Mouse (Mus musculus) left cerebral cortex, adult 11 months (tissue): ENCODE results near the gene Plekhg1.

Source experiments
- DNase-seq: peaks from one replicate; pipeline ENCODE4 v3.0.0; 2022; ENCODE audit warnings: low spot score

Gene Plekhg1

DNA sequence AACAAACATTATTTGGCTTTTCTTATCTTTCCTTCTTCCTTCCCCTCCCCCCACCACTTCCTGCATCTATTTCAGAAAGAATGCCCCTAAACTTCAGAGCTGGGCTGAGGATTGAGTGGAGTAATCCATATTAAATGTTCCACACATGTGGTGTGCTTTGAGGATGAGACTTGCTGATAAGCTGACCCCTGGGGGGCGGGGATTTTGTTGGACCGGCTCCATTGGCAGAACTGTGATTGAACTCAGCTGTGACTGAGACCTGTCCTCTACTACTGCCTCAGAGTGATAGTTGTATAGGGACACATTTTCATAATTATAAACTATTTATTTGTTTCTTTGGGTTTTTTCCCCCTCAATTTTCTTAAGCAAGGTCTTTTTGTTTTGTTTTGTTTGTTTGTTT is 2.9 kb downstream of the Plekhg1 start:
- no peak for DNase-seq

DNA sequence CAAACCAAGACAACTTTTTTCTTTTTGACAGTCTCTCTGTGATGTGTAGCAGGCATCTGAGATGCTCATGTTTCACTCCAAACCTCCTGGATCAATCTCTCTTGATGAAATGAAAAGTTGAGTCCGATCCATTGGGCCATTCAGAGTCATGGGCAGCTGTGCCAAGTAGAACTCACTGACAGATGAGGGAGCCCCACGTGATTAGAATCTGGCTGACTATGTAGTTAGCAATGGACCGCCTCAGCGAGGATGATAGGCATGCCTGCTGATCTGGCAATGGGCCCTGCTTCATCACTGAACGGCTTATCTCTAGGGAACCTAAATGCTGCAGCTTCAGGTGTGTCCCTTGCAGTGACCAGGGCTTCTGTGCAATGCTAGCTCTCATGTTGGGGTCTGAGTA is 3.7 kb downstream of the Plekhg1 start:
- no peak for DNase-seq

DNA sequence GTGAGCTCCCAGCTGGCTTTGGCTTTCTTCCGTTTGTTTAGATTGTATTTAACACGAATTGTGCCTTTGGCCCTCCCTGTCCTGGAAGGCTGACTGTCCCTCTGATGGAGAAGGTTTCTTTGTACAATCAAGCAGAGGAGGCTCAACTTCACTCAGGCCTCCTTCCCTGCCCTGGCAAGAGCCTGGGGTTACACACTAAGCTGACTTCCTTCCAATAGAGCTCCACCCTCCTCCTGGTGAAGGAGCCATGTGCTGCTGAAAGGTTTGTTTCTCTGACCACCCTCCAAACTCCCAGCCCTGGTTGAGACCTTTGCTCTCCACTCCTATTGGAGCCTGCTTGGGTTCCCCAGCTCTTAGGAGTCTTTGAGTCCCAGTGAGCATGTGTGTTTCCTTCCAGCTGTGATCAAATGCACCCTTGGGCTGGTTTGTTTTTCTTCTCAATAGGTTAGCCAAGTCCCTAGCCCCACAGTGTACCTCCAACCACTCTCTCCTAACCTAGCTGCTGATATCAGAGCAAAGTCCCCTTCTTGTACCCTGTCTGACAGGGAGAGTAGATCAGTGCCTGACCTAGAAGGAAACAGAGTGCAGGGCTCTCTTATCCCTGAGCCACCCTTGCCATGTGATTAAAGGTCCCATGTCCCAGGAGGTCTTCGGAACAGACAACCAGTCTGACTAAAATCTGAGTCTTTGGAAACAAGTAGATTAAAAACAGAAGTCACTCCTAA is 6.8 kb downstream of the Plekhg1 start:
- DNase-seq = no peak

DNA sequence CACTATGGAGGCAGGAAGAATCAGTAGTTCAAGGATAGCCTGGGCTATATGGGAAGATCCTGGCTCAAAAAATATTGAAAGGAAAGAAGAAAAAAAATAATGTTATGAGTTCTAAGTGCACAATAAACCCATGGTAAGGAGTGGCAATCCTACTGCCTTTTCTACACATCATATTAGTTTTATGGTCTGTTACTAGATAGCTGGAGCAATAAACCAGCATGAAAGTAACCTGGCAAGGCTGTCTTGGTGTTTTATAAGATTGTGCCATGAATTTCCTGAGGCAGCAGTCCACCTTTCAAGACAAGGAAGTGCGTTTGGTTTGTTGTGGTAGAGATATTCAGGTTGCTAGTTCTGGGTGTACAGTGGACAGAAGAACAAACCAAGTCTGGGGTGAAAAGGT is 9.4 kb downstream of the Plekhg1 start:
- no peak for DNase-seq

DNA sequence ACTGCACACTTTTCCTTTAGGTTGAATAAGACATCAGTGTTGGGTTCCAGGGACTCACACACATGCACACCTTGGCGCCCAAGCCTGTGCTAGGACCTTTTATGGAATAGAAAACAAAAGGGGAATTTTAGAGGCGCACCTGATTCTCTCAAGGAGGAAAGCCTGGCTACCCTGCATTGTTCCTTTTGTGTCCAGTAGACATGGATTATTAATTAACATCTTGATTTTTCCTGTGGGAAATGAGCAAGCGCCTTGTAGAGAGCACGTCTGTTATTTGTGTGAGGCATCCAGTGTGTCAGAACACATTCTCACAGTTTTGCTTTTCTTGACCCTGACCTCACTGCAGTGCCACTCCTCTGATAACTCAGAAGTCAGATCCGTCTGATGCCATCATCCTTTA is 21.8 kb downstream of the Plekhg1 start:
- no peak for DNase-seq

DNA sequence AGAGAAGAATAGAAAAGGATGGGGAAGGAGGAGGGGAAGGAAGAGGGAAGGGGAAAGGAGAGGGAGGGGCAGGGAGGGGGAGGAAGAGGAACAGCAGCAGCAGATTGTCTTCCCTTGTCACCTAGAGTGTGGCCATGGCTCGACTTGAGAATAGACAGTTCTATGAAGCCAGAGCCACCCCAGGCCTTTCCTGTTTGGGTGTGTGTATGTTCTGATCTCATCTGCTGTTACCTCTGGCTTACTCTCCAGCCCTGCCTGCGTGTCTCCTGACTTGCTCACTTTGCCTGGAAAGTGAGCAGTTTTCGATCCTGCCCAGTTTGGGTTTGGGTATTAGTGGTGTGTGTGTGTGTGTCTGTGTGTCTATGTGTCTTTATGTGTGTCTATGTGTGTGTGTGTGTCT is 23.0 kb downstream of the Plekhg1 start:
- no peak for DNase-seq

DNA sequence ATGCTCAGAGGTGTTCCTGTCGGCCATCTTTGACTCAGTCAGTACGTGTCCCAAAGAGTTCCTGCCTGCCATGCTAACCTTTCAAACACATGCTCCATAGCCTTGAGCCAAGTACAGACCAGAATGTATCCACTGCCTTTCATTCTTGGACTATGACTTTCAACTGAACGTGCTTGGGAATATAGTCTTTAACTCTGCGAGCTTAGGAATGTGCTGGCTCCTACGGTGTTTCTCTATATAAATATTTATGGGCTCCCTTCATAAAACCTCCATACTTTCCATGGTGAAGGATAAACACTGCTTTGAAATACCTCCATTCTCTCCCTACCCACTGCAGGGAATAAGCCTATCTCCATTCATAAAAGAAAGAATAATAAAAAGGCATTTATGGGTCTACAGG is 29.0 kb downstream of the Plekhg1 start:
- DNase-seq = no peak

DNA sequence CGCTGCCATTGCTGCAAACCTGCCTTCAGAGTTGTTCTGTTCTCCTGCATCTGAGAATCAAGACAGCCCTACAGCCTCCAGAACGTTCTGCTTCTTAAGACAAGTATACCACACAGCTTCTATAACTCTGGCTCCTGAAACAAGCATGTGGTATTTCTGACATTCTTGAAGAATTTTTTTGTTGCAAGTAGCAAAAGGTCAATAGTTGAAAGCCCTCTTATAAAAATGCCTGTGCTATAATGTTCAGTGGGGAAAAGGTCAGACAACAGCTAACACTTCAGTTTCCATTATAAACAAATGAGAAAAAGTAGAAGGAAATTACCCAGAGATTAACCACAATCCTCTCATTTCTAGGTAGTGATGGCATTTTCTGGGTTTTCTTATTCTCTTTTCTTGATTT is 34.2 kb downstream of the Plekhg1 start:
- no peak for DNase-seq

DNA sequence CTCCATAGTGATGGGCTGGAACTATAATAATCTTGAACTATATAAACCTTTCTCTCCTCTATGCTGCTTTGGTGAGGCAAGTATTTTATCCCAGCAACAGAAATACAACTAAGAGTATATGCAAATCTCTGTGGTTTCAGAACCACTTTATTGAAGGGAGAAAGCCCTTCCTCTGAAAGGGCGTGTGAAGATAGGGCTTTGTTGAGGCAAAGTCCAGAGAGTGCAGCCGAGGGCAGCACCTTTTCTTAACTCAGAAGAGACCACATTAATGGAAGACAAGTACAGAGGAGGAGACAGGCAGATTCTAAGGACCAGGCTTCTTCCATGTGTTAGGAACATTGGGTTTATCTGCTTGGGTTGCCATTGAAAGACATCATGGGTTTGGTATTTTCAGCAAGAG is 36.6 kb downstream of the Plekhg1 start:
- DNase-seq = no peak

DNA sequence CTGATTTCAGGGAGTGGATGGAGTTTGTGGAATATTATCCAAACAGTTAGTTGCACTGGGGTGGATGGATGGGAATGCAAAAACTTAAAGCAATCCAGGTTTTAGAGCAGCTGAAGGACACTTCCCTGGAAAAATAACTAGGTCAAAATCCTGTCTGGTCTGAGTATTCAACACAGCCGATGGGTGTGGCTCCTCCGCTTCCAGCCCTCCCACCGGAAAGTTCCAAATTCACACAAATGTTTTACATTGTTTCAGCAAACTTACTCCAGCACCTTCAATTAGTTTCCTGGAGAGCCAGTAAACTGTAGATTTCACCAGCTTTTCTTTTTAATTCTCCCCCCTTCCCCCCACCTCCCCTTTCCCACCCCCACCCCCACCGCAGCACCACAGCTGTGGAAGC is 45.2 kb downstream of the Plekhg1 start:
- DNase-seq = no peak

DNA sequence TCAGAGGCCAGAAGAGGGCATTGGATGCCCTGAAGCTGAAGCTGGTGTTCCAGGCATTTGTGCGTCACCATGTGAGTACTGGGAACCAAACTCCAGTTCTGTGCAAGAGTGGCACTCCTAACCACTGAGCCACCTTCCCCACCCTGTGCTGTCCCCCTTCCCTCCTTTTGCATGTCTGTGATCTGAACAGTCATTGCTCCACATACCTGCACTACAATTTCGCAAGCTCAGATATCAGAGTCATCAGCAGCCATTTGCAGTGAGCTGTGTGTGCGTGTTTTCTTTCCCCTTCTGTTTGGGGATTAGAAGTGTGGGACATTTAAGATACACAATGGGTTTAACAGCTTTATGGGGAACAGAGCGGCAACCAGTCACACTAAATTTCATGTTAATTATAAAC is 46.4 kb downstream of the Plekhg1 start:
- no peak for DNase-seq

DNA sequence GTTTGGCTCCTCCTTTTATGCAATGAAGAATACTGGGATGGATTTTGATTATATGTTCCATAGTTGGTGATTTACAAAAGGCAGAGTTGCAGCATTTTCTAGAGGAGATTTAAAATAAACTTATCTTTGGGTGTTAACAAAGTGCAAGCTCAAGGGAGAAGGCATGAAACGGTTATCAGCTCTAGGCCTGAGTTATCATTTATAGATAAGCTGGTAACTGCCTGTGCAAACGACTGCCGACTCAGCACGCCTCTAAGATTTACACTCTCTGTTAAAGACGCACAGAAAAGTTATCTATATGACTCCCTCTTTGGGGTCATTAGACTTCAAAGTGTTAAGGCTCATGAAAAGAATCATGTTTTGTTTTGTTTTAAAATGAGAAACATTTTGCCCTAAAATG is 46.8 kb downstream of the Plekhg1 start:
- no peak for DNase-seq

DNA sequence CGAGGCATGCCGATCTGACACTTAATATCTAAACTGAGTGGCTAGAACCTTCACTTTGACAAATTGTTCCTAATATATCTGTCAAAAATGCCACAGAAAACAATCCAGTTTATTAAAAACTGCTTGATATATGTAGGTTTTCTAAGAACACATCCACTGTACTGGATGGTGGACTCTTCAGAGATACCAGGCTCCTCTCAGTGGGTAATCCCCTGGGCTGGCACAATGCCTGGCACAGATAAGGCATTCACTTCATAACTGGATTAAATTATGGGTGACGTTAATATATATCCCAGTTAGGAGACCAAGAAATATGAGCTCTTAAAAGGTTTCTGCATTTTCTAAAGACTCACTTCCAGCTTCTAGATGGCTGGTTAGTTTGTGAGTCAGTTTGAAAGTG is 53.7 kb downstream of the Plekhg1 start:
- no peak for DNase-seq

DNA sequence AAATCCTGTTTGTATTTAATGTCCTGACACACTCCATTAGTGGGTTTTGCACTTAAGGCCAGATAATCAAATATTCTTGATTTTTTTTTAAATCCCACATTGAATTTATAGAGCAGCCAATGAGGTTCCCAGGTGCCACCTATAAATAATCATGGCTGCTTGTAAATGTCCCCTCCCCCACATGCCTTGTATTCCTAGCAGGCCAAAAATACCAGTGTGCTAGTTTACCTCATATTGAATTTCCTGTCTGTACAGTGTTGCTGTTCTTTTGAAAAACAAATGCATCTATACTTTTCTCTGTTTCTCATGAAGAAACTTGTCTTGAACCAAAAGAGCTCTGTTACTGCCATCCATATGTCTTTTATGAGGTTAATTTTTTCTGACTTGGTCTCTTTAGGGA is 59.3 kb downstream of the Plekhg1 start:
- no peak for DNase-seq

DNA sequence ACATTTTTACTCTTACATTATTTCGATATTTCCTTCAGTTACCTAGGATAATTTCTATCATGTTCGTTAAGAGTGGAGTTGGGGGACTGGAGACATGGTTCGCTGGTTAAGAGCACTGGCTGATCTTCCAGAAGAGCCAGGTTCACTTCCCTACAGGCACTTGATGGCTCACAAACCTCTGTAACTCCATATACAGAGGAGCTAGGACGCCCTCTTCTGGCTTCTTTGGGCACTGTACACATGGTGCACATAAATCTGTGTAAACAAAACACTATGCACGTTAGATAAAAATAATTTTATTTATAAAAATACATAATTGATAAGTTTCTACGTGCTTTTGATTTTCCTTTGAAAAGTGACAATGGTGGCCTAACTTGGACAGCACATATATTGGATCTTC is 61.1 kb downstream of the Plekhg1 start:
- no peak for DNase-seq

DNA sequence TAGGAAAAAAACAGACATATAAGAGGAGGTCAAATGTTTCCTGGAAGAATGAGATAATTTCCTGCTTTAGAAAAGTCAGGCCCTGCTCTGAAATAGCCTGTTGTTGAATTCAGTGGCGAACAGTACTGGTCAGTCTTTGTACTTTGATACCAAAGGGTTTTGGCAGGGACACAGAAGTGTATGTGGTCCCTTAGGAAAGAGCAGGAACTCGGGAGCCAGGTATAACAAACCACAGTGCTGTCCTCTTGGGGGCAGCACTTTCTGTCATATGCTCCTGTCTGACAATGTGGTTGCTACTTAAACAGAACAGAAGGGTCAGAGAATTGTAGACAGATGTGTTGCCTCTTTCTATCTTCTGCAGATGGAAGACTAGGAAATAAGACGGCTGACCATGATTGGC is 65.2 kb downstream of the Plekhg1 start:
- DNase-seq = no peak

DNA sequence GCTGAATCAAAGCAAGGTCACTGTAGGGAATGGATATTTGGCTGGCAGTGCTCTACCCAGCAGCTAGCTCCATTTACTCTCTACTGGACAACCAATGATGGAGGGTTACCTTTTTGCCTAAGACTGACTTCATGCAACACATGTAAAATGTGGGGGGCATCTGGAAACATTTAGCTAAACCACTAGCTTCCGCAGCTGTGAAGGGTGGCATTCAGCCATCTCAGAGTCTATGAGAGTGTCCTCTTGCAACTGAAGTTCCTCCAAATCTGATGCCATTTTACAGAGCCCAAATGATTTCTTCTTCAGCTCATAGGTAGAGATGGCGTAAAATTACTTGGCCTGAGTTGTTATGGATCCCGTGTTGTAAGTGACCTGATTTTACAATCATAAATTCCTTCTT is 67.8 kb downstream of the Plekhg1 start:
- no peak for DNase-seq

DNA sequence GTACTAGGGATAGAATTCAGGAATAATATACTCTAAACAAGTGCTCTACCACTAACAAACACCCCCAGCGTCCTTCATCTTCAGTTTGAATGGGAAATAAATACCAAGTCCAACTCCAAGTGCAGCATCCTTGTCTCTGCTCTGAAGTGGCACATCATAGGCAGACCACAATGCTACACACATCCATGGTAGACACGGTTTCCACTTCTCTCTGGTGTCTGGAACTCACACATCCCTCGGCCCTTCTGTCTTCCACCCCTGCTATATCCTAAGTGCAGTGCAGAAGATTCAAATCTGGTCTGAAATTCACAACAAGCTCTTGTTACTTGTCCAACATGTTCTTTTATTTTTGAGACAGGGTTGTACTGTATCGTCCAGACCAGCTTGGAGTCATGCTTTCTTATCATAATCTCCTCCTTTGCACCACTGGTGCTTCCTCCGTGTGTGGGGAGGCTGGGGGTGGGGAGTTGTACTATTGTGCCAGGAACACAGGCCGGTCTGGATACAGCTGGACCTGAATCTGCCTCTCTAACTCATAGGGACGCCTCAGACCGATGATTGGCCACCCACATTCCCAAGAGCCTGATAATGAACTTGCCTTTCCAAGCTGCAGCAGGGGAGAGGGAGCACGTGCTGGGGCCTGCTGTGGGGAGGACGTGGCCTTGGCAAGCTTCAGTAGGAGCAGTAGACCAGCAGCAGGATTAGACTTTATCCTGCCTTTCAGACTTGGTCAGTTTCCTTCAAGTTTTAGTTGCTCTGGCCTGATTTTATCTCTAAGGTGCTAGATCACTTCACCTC is 70.5 kb downstream of the Plekhg1 start:
- no peak for DNase-seq

DNA sequence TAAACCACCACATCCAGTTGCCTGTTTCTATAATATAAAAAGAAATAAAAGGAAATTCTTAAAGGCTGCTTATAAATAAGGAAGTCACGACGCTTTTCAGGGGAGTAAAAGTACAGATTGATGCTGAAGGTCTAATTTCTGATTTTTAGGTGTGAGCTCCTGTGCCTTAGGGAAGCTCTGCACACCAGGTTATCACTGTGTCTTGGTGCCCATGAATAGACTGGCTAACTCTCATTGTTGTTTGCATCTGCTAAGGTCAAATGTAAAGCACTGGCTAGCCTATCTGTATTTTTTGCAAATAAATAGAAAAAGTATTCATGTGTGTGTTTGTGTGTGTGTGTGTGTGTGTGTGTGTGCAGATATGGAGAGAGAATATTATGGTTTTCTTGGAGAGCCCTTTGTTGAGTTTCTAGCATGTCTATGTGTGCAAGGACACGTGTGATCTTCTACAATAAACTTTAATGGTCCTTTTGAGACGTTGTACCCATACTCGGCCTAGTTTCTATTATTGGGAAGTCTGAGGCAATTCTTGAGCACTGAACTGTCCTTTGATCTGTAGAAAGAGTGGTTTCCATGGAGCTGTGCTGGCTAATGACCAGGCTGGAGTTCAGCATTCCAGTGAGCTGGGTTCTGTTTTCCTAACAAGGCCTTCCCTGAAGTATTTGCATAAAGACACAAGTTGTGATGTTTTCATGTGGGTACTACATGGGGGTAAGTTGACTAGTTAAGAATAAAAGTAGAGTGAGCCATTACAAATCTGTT is 79.0 kb downstream of the Plekhg1 start:
- DNase-seq = peak; percentile 51

DNA sequence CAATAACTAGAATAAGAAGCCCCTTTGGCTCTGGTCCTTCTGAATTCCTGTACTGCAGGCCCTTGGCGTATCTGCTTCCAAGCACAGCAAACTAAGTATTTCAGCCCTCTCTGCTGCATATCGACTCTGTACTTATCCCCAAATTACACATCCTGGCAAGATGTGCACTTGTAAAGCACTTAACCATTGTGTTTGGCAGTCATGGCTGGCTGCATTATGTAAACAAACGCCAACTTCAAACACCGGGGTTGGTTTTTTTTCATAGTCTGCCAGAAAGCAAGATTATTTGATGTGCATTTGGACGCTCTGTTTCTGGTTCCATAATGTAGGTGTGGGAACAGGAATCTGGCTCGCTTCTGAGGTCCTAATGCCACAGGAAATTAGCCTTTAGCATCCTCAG is 83.7 kb downstream of the Plekhg1 start:
- no peak for DNase-seq

DNA sequence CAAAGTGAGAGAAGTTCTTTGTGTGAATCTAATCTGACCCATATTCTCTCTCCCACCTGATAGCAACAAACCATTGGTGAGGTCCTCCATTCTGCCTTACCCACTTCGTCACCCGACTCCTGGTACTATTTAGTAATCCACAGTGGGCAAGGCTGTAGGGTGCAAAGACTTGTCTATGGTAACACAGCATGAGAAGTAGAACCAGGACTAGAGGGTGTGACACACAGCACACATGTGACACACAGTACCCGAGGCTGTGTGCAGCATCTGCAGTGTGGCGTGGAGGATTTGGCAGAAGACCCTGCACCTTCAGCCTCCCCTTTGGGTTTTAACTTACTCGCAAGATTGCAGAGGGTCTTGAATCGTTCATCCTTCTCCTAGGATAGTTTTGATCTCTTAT is 85.9 kb downstream of the Plekhg1 start:
- no peak for DNase-seq

DNA sequence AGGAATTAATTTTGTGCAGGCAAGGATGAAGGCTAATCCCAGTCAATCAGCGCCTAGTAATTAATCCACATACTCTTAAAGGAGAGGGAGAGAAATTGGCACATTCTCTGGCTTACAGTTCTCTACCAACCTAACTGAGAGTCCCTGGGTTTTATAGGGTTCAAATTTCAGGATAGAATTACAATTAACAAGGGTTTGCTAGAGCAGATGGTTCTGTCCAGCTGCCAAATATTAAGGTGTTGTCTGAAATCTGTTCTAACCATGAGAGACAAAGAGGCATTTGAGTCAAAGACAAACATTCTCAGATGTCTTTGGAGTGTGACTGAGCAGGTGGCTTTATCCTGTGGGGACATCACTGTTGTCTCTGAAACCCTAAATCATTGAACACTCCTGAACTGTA is 87.2 kb downstream of the Plekhg1 start:
- DNase-seq = no peak

DNA sequence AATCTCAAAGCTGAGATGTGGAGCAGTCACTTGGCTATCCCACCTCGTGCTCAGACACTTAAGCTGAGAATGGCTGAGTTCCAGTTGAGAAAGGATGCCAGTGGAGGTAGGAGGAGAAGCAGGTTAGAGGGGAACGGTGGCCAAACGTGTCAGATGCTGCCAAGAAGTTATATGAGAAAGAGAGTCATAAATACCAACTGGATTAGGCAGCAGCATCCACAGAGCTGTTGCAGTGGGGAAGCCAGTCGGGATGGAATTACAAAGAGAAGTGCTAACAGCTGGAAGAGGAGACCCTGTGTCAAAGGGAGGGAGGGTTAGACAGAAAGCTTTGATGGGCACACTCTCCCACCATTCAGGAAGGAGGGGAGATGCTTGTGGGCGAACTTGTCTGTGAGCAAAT is 89.3 kb downstream of the Plekhg1 start:
- no peak for DNase-seq
